Mouse (Mus musculus) hindbrain, embryonic 14.5 days (tissue): Measurements from ENCODE around the gene Pex7. TPM values are rescaled to one million over a fixed set of nuclear protein-coding genes. Genes with fewer than 3 reads are reported as not detected.

ENCODE experiments used
- ATAC-seq: fragments of 200-750 bp; cut with Nextera tagmentation; 2 replicates; pipeline ENCODE4 v1.8.0; 2017; ENCODE audit warnings: moderate number of reproducible peaks, mild to moderate bottlenecking, moderate TSS enrichment, moderate library complexity; ENCODE audit not compliant: low FRiP score
- DNase-seq: peaks from one replicate; pipeline ENCODE4 v3.0.0-alpha.2; 2015; ENCODE audit warnings: low spot score
- H3K27ac ChIP-seq: fragments of 300-500 bp; sonication (generic); 2 replicates; pipeline ENCODE4 v1.5.1; 2014; ENCODE audit warnings: mild to moderate bottlenecking, moderate library complexity
- H3K27me3 ChIP-seq: fragments of 300-500 bp; sonication (generic); 2 replicates; pipeline ENCODE4 v1.6.1; 2014; ENCODE audit warnings: mild to moderate bottlenecking, low read length, mixed read lengths; ENCODE audit not compliant: control insufficient read depth, insufficient read depth
- H3K36me3 ChIP-seq: fragments of 300-500 bp; sonication (generic); replicated peaks from 2 replicates; pipeline ENCODE4 v1.6.1; 2014; ENCODE audit not compliant: control insufficient read depth, insufficient read depth
- H3K4me1 ChIP-seq: fragments of 300-500 bp; sonication (generic); replicated peaks from 2 replicates; pipeline ENCODE4 v1.6.1; 2014; ENCODE audit warnings: antibody characterized with exemption, low read length, mixed read lengths; ENCODE audit not compliant: control insufficient read depth, insufficient read depth
- H3K4me2 ChIP-seq: fragments of 300-500 bp; sonication (generic); replicated peaks from 2 replicates; pipeline ENCODE4 v1.6.1; 2014; ENCODE audit warnings: mild to moderate bottlenecking, moderate library complexity
- H3K4me3 ChIP-seq: fragments of 300-500 bp; sonication (generic); replicated peaks from 2 replicates; pipeline ENCODE4 v1.5.1; 2014; ENCODE audit warnings: mild to moderate bottlenecking, low read length
- H3K9ac ChIP-seq: fragments of 300-500 bp; sonication (generic); 2 replicates; pipeline ENCODE4 v1.6.1; 2014
- H3K9me3 ChIP-seq: fragments of 300-500 bp; sonication (generic); 2 replicates; pipeline ENCODE4 v1.6.1; 2016; ENCODE audit warnings: low read length; ENCODE audit not compliant: control insufficient read depth
- WGBS: fragments of 180-500 bp; shearing (Covaris S2); extraction: QIAGEN DNeasy Blood & Tissue Kit; methylation state at CpG from one replicate; pipeline ENCODE4 v1.1.7; 2014; 5-methylcytosine and 5-hydroxymethylcytosine counted together
- polyA plus RNA-seq: library from polyadenylated mRNA; unstranded; fragments of >200 nt; fragmentation: Nextera tagmentation; extraction: Ambion mirVana; gene quantifications from 2 replicates; pipeline ENCODE4 v1.2.1, GENCODE M21; 2014

Pex7 gene
- polyA plus RNA-seq, 1 experiment from 2014 or later, result 32.2 TPM

DNA sequence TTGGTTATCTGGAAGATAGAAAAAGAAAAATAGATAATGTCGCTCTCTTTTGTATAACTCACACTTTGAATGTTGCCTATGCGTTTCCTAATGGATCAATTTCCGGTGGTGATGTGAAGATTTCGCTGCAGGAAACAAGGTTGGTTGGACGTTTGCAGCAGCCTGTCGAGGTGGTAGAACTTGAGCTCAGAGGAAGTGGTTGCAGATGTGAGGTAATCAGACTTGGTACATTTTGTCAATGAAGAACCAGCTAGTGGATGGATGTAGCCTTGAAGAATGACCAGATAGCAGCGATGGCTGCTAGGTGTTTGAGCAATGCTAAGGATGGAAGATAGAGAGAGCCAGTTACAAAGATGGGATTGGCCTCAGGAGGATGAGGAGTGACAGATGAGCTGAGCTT is 102.7 kb downstream of the Pex7 start:
- no peak overlapping the region for H3K27ac ChIP-seq
- H3K9ac ChIP-seq, result no peak overlapping the region
- DNase-seq (no peak), ATAC-seq (no peak)
- no peaks in the 10 kb centered on the region for H3K4me1 ChIP-seq
- no peaks in the 10 kb centered on the region for H3K36me3 ChIP-seq
- no peaks in the 10 kb centered on the region for H3K9me3 ChIP-seq
- 88% methylated on average over 7 of the region's 7 CpGs for WGBS
- H3K4me3 ChIP-seq, result no peak overlapping the region
- H3K4me2 ChIP-seq, result no peak overlapping the region
- no peaks in the 10 kb centered on the region for H3K27me3 ChIP-seq

Other genes starting within 250 kb of the Pex7 start
- gene Il20ra, start 195.1 kb downstream of the Pex7 start, polyA plus RNA-seq, result 0.27 and 0.48 TPM in 2 replicates
- 1.8 and 2.5 TPM in 2 replicates for gene Slc35d3, start 56.2 kb downstream of the Pex7 start, polyA plus RNA-seq
- gene Map3k5, start 26.8 kb upstream of the Pex7 start, polyA plus RNA-seq, result 1.5 and 1.8 TPM in 2 replicates
- gene Map7, start 240.8 kb upstream of the Pex7 start, polyA plus RNA-seq, result 7.2 and 8.7 TPM in 2 replicates